Mouse (Mus musculus) cerebellum, postnatal 10 days (tissue): ENCODE results near the gene Tmod1.

ENCODE experiments used
- DNase-seq, 2 experiments: peaks; one replicate each; pipeline ENCODE4 v3.0.0; 2021; ENCODE audit warnings: mixed read lengths in 2 of 2

Tmod1 gene

DNA sequence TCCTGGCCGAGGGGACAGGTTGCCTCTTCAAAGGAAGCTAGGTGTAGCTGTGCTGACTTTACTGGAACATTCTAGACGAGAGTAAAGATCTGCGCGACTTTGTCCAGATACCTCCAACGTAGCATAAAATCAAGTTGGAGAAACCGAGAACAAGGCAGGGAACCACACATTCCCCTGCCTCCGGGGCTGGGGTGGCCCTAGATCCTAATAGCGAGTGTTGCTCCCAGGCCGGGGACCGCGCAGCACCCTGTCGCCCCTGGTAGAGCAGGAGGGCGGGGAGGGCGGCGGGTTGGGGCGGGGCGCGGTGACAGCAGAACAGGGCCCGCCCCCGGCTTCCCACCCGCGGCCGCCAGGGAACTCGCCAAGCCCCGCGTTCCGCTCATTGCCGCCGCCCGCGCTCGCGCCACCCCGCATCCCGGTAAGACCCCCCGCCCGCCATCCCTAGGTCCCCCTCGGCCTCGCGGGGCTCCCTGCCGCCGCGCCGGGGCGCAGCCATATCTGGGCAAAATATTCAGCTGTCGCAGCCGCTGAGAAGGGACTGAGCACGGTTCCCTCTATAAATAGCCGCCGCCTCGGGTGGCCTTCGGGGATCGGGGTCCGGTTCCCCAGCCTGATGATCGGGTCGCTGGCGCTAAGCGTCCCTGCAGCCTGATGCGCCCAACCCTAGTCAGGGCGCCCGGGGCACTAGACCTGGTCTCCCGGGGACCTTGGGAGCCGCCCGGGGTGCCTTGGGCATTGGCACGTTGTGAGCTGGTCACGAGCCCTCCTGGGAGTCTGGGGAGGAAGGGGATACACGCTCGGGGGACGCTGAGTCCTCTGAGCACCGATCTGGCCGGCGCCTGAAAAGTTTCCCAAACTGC lies at the start of gene Tmod1:
Tmod1 (plus strand) TSS at position 44 of the 860 bp plus-strand sequence.
- peak; percentile 83 to 88 for DNase-seq

DNA sequence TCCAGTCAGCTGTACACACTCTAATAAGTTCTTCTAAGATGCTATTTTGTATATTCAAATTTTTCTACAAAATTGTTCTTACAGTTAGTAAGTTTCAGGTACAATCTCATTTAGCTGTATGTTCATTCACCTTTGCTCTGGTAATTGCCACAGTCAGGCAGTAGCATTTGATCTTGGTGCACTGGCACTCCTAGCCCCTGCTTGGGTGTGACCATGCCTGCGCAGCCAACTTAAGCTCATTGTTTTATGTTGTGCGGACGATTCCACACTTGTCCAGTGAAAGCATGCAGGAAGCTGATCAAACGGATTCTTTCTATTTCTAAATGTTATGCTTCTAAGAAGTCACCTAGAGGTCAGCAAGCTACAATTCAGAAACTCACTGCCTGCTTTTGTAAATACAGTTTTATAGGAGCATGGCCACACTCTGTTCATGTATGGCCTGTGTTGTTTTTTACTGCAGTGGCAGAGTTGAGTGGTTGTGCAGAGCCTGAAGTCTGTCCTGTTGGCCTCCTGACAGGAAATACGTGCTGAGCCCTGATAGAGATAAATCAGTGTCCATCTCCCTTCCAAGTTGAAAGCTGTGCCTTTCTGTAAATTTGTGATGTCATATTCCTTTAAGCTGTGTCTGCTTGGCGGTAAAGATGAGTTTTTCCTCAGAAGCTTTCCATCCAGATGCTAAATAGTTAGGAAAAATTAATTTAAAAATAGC lies 48.2 kb upstream of the Tmod1 start:
- DNase-seq: no peak

DNA sequence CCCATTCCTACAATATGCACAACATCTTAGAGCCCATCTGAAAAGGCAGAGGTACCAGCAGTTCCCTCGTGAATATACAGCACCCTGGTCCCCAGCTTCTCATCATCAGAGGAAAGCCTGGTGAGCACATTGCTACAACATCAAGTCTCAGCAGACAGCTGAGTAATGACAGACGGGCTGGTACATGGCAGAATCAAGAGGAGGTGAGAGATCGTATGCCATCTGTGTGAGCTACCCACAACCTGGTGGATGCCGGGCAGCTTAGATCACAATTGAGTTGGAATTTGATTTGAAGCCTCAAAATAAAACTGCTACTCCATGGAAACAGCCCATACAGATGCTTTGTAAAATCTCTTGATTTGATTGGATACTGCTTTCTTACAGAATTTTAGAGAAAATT lies 40.2 kb upstream of the Tmod1 start:
- no peak for DNase-seq

DNA sequence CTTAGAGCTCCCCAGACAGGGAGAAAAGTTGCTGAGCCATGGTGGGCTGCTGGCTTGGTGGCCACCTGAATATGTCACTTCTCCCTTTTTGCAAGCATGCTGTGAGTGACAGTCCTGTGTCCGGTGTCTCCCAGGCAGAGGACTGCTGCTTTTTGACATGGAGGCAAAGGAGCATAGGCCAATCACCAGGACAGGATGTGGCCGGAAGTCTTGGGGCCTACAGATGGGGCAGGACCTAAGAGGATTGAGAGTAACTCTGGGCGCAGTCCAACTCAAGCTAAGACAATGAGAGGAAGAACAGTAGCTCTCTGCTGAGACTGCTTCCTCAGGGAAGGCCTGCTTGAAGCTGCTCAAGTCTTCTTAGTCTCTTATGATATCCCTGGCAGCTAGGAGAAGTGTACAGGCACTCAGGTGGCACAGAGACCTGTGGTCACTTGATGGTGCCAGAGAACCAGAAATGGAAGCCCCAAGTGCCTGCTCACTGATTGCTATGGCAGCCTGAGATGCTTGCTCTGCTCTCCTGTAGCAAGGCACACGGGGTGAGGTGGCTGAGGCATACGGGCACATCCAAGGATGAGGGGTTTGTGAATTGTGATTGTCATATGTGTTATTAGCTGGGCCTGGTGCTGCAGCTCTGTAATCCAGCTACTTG lies 30.5 kb upstream of the Tmod1 start:
- peak; percentile 22 to 30 for DNase-seq

DNA sequence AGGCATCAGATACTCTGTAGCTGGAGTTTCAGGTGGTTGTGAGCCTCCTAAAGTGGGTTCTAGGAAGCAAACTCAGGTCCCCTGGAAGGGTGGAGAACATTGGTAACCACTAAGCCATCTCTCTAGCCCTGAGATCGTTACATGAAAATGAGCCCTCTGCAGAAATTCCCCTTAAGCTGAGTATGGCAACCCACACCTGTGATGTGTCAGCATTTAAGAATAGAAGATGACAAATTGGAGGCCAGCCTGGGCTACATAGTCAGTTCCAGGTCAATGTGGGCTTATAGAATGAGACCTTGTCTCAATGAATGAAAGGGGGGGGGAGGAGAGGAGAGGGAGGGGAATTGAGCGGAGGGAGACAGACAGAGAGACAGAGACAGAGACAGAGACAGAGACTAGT lies 27.0 kb upstream of the Tmod1 start:
- DNase-seq: no peak

DNA sequence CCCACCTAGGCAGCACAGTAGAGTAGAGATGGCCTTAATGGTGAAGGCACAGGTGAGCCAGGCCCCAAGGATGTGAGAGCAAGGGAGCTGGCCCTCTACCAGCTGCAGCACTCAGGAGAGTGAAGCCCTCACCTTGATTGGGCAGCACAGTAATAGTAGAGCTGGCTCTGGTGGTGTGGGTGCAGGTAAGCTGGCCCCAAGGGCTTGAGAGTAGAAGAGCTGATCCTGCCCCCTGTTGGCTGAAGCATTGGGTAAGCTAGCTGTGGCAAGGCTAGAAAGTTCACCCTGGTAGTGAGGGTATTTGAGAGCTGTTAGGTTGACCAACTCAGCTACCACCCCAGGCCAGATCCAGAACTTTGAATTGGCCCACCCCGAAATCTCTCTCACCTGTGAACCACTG lies 23.1 kb upstream of the Tmod1 start:
- DNase-seq: no peak

DNA sequence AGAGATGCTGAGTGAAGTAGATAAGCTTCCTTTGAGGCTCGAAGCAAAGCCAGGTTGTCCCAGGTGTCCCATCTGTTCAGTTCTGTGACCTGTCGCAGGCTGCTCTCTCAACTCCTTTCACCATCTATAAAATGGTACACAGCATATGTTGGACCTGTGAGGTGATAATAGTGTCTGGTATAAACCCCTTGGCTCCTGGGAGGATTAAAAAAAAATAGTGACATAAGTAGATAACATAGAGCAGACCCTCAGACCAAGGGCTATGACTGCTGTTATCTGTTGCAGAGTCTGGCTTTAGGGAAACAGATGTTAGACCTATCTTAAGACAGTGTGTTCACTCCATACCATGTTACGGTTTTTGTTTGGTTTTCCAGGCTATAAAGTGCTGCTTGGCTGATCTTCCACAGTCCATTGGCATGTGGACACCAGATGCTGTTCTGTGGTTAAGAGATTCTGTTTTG lies 15.7 kb upstream of the Tmod1 start:
- no peak for DNase-seq

DNA sequence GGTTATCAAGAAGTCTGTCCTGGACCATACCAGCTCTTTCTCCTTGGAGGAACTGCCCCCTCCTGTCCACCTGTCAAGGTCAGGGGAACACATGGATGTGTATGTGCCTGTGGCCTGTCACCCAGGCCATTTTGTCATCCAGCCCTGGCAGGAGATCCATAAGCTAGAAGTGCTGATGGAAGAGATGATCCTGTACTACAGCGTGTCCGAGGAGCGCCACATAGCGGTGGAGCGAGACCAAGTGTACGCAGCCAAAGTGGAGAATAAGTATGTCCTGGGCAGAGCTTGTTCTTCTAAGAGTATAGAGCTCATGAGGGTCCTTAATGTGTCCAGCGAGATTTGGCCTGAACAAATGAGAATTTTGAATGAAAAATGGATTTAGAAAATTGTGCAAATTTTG lies 12.8 kb upstream of the Tmod1 start:
- peak; percentile 73 to 77 for DNase-seq

DNA sequence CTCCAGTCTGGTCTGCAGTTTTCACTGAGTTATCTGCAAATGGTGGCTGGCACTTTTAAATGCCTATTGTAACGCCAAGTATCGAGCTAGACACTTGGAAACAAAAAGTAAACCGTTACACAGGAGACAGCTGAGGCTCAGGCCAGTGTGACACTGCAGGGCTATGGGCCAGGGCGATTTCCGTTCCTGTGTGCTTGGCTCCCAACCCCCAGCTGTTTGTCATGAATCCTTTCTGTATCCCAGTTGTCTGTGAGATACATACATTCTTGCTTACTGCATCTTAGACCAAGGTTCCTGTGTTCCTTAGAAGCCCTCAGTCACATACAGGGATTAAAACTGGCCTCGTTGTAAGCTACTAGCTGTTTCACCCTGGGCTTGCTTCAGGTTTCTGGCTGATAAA lies 10.5 kb upstream of the Tmod1 start:
- DNase-seq: no peak

DNA sequence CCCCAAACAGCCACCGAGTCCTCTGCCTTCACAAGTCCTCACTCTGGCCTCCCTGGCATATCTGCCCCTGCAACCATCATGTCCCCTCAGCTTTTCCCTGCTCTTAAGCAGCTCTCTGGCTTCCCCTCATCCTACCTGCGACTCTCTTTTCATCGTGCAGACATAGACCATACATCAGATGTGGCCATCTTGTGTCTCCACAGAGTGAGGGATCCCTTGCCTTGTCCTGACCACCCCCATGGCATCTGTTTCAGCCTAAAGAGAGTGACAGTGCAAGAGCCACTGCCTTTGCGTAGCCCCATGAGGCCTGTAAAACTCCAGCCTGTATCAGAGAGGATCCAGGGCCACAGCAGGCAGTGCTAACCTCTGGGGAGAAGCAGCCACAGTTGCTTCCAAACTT lies 10.0 kb upstream of the Tmod1 start:
- DNase-seq: no peak

DNA sequence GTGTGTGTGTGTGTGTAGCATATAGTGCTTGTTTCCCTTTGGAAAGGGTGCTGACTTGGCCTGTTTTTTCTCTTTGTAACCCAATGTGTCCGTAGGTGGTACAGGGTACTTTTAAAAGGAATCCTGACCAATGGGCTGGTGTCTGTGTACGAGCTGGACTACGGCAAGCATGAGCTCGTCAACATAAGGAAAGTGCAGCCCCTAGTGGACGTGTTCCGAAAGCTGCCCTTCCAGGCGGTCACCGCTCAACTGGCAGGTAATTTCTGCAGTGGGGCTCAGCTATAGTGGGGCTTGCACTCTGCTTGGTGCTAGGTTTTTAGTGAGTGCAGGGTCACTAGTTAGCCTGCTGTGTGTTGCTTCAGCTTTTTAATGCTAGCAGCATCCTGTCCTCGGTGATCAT lies 9.2 kb upstream of the Tmod1 start:
- DNase-seq: peak; percentile 76 to 77

DNA sequence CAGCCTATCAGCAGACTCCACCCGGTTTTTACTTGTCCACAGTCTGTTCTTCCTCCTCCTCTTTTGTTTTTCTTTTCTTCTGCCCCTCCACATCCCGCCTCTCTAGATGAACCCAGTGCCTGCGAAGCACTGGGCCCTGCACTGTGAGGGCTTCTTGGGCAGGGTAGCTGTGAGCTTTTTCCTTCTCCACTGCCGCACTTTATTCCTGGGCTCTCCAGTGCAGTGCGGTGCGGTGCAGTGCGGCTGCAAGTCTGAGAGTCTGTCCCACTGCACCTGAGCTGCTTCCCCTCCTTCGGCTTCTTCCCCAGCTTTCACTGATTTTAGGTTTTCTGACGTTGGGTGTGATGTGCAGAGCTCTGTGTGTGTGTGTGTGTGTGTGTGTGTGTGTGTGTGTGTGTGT lies 6.3 kb upstream of the Tmod1 start:
- DNase-seq: no peak

DNA sequence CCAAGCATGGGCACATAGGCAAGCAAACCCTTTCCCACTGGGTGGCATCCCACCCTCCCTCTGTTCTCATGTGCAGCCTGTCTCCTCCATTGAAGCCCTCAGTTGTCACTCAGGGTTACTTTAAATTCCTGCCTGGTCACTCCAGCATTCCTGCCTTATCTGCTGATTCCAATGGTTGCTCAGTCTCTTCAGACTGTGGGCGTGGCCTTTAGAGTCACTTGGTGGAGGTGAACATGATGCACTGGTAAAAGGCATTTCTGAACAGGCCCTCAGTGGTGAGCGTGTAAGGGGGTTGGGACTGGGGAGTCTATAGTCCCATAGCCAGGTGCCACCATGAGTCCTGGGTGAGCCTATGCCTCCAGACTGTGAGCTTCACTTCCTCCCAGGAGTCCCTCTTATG lies 5.5 kb upstream of the Tmod1 start:
- no peak for DNase-seq

DNA sequence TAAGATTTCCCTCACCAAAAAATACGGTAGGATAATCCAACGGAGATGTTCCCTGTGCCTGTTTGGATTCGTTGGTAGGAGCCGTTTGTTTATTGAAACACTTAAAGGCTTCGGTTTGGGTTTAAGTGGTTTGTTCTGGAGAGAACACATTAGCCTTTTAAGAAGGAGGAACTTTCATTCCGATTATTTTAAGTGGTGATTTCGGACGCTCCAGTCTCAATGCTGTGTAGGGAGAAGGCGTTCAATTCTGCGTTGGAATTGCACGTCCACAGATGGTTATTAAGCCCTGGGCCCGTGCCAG lies 194 bp upstream of the Tmod1 start:
- DNase-seq: peak; percentile 91 to 92

DNA sequence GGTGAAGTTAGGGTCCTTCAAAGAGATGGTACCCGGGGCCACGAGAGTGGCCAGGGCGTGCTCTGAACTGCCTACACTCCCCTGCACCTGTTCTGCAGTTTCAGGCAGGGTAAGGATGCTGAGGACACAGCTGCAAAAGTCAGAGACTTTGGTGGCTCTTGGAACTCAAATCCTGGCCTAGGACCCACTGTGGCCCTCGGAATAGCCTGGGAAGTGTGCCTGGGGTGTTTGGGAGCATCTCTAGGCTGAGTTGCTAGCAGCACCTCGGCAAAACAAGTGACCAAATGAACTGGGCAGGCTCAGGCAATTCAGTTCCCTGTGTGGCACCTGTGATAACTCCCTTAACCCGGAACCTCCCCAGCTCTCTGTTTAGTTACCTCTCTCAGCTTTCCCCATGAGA lies 1.2 kb downstream of the Tmod1 start:
- no peak for DNase-seq

DNA sequence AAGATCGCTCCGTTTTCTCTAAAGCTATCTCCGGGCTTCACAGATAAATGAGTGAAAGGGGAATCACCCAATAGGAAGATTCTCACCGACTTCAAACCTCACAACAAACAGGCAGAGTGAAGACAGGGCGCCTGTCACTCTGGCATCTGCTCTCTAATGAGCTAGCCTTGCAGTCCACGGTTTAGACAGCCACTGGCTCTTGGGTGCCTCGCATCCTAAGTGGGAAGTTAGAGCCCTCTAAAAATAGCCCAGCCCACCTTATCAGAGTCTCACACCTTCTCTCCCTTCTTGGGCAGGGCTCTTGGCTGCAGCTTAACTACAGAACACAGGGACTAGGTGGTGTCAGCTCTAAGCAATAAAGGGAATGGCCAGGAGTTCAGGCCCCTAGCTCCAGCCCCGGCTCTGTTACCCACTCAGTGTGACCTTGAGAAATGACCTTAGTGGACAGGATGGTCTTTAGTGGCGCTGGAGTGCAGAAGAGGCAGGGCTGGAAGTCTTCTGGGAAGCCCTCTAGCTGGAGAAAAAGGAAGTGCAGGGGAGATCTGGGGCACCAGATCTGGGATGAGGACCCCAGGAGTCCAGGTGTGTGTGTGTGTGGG lies 2.0 kb downstream of the Tmod1 start:
- peak; percentile 76 to 83 for DNase-seq

DNA sequence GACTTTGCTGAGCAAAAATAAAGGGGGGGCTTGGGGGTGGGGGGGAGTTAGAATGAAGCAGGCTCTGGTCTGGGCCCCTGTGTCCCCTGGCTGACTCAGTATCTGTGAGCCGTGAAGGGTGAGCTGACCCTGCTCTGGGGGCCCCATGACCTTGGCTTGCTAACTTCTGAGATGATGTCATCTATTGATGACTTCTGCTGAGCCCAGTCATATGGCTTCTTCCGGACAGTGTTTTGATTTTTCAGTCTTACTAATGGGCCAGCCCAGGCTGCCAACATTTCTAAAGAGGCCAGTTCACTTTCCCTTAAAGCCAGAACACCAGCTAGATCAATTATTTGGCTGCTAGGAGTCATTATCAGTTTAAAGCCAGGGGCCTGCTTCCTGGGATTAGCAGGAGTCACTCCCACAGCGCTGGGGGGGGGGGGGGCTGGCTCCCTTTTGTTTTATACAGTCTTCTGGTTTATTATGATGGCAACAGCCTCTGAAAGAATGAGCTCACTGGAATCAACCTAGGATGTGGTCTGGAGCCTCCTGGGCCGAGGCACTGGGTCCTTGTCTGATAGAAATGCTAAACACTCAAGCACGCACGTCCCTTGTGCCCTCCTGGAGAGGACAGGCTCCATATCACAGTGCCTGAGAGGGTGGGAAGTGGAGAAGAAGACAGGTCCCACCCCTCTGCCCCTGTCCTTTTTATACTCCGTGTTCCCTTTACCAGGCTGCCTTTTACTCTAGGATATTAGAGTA lies 3.2 kb downstream of the Tmod1 start:
- DNase-seq: no peak

DNA sequence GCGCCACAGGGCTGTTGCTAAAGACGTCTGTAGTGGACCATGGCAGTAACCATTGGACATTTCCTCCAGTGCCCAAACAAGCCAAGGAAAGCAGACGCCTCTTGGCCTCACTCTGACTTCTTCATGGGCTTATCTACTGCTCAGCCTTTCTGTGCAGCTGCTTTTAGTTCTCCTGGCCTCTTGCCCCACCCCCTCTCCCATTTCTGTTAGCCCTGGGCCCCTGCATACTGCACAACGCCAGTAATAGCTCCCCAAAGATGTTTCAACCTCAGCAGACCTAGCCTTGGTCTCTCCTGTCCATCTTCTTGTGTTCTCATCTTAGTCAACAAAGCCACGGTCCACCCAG lies 3.7 kb downstream of the Tmod1 start:
- DNase-seq: no peak

DNA sequence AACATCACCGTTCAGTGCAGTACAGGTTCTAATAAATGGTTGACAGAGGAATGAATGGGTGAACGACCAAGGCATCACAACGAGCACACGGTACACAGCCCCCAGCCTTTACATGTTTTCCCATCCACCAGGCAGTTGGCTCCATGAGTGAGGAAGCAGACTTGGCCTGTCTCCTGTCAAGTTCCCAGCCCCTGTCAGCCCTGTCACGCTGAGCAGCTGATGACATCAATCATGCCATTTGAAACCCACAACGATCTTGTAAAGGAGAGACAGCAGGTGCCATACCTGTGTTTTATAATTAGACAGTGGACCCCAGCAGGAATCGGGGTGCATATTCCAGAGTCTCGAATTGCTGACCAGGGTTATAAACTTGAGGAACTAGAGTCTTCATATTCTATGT lies 4.6 kb downstream of the Tmod1 start:
- DNase-seq: no peak

DNA sequence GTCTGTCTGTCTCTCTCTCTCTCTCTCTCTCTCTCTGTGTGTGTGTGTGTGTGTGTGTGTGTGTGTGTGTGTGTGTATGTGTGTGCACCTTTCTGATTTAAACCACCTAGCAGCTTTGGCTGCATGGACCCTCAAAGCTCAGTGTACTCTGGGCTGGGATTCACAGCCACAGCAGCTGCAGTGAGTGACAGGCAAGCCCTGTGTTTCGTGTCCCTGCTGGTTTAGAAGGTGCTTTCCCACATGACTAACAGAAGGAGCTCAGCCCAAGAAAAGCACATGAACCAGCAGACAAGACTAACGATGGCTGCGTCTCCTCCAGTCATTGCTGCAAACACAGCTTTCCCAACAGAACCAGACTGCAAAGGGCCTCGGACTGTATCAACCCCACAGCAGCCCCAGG lies 9.2 kb downstream of the Tmod1 start:
- no peak for DNase-seq

DNA sequence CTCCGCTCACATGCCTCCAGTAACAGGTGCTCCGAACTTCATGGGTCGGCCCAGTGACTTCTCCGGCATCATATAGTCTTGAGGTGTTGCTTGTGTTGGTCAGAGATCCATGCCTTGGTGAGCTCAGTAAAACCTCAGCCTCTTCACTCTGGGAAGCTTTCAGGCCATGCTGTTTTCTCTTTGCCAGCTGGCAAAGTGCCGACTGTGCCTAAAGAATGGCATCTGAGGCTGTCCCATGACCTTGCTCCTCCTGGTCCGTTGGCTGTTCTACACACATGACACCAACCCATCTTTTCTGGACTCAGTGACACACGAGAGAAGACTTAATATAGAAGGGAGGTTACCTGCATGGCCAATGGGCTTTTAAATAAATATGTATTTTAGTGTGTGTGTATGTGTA lies 9.7 kb downstream of the Tmod1 start:
- no peak for DNase-seq

DNA sequence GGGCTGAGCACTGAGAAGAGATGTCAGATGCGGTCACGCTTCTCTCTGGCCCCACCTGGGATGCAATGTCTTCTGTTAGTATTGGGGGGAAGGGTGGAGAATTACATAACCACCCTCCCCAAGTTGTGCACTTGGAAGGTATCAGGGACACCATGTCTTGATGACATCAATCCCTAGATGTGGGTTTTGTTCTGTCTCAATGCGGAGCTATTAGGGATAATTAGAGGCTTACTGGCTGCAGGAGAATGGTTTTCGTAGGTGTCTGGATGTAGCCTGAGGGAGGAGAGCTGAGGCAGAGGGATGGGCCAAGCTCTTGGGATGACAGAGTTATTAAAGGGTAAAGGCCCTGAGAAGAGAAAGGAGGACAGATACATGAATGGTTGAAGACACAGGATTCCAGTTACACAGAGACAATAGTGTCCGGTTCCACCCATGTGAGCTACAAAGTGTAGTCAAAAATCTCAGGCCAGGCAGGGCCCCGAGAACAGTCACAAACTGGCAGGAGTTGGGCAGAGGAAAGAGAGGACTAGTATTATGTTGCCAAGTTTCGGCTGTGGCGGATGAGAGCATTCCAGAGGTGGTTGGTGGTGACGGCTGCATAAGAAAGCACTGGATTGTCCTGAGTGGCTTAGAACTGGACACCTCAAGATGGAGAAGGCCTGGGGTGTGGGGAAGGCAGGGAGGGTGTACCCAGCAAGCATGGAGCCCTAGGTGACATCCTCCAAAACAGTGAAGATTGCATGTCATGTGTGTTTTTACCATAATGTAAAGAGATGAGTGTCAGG lies 14.8 kb downstream of the Tmod1 start:
- DNase-seq: no peak
